Mouse (Mus musculus) liver, adult 2 months (tissue): ENCODE measurements at regions not wholly inside any gene's neighbourhood (a gene's known extent, or its start where the extent isn't known, plus 50 kb on each side); places are given as distances from the start of the nearest gene placed in this dataset.

ENCODE experiments used
- CTCF ChIP-seq: fragments of 200-500 bp; IDR thresholded peaks from 2 replicates; pipeline ENCODE4 v1.5.1; 2011; ENCODE audit warnings: low read depth, low read length, control low read depth
- POLR2A ChIP-seq: fragments of 200-500 bp; IDR thresholded peaks from 2 replicates; pipeline ENCODE4 v1.6.1; 2011; ENCODE audit warnings: low read length, control low read depth; ENCODE audit not compliant: insufficient read depth; ENCODE audit errors: extremely low read depth

DNA sequence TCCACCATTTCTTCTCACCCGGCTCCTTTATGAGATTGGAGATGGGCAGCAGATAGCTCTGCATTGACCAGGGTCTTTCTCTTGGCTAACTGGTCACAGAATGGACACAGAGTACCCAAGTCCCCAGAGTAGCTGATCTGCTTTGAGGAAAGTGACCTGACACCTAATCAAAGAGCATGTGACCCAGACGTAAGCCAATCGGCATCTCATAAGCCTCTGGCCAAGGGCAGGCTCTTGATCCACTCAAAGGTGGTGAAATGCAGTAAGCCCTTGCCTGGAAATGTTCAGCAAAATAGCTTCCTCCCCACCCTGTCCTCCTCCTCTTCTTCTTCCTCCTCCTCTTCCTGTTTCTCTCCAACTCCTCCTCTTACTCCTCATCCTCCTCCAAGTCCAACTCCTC is 190.3 kb upstream of the Rreb1 start:
- TF ChIP-seq POLR2A (no peak), CTCF (no peak)
